Mouse (Mus musculus): Measurements from ENCODE around the gene Atl1.

- no peak for TF ChIP-seq POLR2A (IDR thresholded peaks at IDR 0.05; ENCODE audit: borderline replicate concordance, extremely low read depth, low read depth, low read length)
- no peak for TF ChIP-seq CTCF (IDR thresholded peaks at IDR 0.05; ENCODE audit: insufficient read depth, low read length)
Measured at GRCm38 (mm10) chr12:69846499-69846898, 45.9 kb upstream of the Atl1 start.

Measured in lung, adult 2 months (tissue).